Comparison of ENCODE assay signal across 11 mouse cellular contexts in genomic region chr12:86056976-86057375, GRCm38 (mm10). TPM values are rescaled to one million over a fixed set of nuclear protein-coding genes. Genes with fewer than 3 reads are reported as not detected.
A peak's percentile ranks its signal among the peaks of the same experiment; 100 is the strongest.
DNase-seq lines count a peak whose midpoint lies in the region.
"Had no signal": no experiment of that assay in that cellular context is flagged by ENCODE, and none has a peak within 500 bp of the region (broad histone marks: within the 10 kb centered on the region; RNA-seq: fewer than 3 reads in every experiment).

No protein-coding gene starts in this region.

- DNase-seq in adrenal gland, postnatal 14 days, result peak; percentile 38
- DNase-seq in adrenal gland, postnatal 25 days, result no peak
- peak; percentile 33 for DNase-seq in gastrocnemius, postnatal 25 days
- no peak for DNase-seq in gastrocnemius, postnatal 14 days
- DNase-seq in testis, postnatal 14 days (ENCODE audit: low spot score), result peak; percentile 21
- DNase-seq in testis, postnatal 10 days (ENCODE audit: low spot score), result no peak
- DNase-seq in lung, postnatal 10 days, result no peak
- DNase-seq: cerebellum, adult 9-11 months; embryo, embryonic 11 days; heart, postnatal 36 days; kidney, adult 2 months had no signal

- intact Hi-C loops in gastrocnemius, postnatal 14 days (cut with DNase I; ENCODE audit: low total_unique reads), result no loop called here

RNA-seq across cellular contexts. Expression of gene Tgfb3, which starts 21.9 kb away (rescaled TPM):
- 11.3 and 13.2 TPM in 2 replicates for total RNA-seq in adrenal gland, postnatal 14 days (2021)
- total RNA-seq in adrenal gland, postnatal 25 days (2021), result 7.6 and 9.5 TPM in 2 replicates
- total RNA-seq in gastrocnemius, postnatal 25 days (2021), result 10 to 100 TPM; 31.4 to 32.5 TPM
- 10 to 100 TPM; 25.6 to 31.7 TPM for total RNA-seq in gastrocnemius, postnatal 14 days (2021)

RNA-seq across cellular contexts. Expression of gene Ift43, which starts 25.4 kb away (rescaled TPM):
- total RNA-seq in adrenal gland, postnatal 14 days (2021), result 23.3 and 25.3 TPM in 2 replicates
- total RNA-seq in adrenal gland, postnatal 25 days (2021), result 21.6 and 27.4 TPM in 2 replicates
- 1 to 10 TPM; 7.8 to 9.5 TPM for total RNA-seq in gastrocnemius, postnatal 25 days (2021)
- total RNA-seq in gastrocnemius, postnatal 14 days (2021), result 10 to 100 TPM; 11.9 to 13.4 TPM

Comparison
In these comparisons a context has a peak if more than half of its experiments do, and no peak if none do; other contexts are left out.
1. DNase-seq: peak in adrenal gland, postnatal 14 days (single experiment), gastrocnemius, postnatal 25 days (single experiment) and testis, postnatal 14 days (single experiment); none in adrenal gland, postnatal 25 days (single experiment), gastrocnemius, postnatal 14 days (single experiment), testis, postnatal 10 days (single experiment) and lung, postnatal 10 days (single experiment).